Mouse (Mus musculus): ENCODE measurements around the gene Adarb2. TPM values are rescaled to one million over a fixed set of nuclear protein-coding genes. Genes with fewer than 3 reads are reported as not detected.

Gene Adarb2
- total and polyA plus RNA-seq, 3 experiments = 0.42 to 0.57 TPM; not detected in 1

- TF ChIP-seq CTCF (IDR thresholded peaks at IDR 0.05 in 2 of 3, conservative IDR thresholded peaks at IDR 0.05 in 1 of 3; ENCODE audit: control insufficient read depth in 1 of 3, insufficient read depth in 1 of 3, low read depth in 2 of 3, low read length in 3 of 3, poor library complexity in 1 of 3, severe bottlenecking in 1 of 3) (no peak), USF2 (IDR thresholded peaks at IDR 0.05; ENCODE audit: borderline replicate concordance in 1 of 2, insufficient read depth in 1 of 2, low read depth in 1 of 2, low read length in 2 of 2) (no peak), POLR2AphosphoS5 (IDR thresholded peaks at IDR 0.05; ENCODE audit: borderline replicate concordance, low read depth, low read length) (no peak), NRF1 (IDR thresholded peaks at IDR 0.05; ENCODE audit: insufficient read depth, low read depth, low read length, poor library complexity, severe bottlenecking) (no peak), RCOR1 (IDR thresholded peaks at IDR 0.05; ENCODE audit: low read depth, low read length) (peak; percentile 86), ZMIZ1 (IDR thresholded peaks at IDR 0.05; ENCODE audit: low read depth, low read length) (no peak), MAX (IDR thresholded peaks at IDR 0.05; ENCODE audit: low read length) (peak; percentile 72), TAL1 (IDR thresholded peaks at IDR 0.05; ENCODE audit: low read length) (peak; percentile 30; the same call in 1 of the 2 replicates), SMC3 (IDR thresholded peaks at IDR 0.05; ENCODE audit: low read depth, low read length) (no peak), MEF2A (IDR thresholded peaks at IDR 0.05; ENCODE audit: extremely low read depth, insufficient replicate concordance, low read depth, low read length, poor library complexity, severe bottlenecking) (no peak), CHD2 (IDR thresholded peaks at IDR 0.05; ENCODE audit: low read length) (no peak), HCFC1 (IDR thresholded peaks at IDR 0.05; ENCODE audit: low read depth, low read length) (no peak; the same call in 1 of the 2 replicates), POLR2A (IDR thresholded peaks at IDR 0.05; ENCODE audit: control insufficient read depth in 1 of 2, insufficient read depth in 1 of 2, low read depth in 1 of 2, low read length in 2 of 2, poor library complexity in 1 of 2) (no peak)
These were observed 442.4 kb downstream of the Adarb2 start (continued) for GRCm38 (mm10) chr13:8644805-8645679.

DNA sequence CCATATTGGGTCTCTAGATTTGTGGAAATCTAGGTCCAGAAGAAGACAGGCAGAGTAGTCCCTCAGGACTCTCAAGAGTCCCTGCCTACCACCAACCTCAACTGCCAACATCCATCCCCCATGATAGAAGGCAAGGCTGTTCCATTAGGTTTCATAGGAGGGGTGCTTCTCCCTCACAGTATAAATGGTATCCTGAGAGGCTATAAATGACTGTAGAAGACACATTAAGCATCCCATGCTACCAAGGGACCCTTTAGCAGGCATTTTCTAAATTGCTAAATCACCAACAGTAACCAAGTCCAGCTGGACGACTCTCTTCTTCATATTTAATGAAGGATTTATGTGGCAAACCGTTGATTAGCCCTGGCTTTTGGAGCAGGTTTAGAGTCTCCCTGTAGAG, 446.6 kb downstream of the Adarb2 start:
- TF ChIP-seq ZMIZ1 (IDR thresholded peaks at IDR 0.05; ENCODE audit: low read depth, low read length) = no peak
- no peak for TF ChIP-seq SIN3A (IDR thresholded peaks at IDR 0.05; ENCODE audit: low read length)
- TF ChIP-seq MAFK (IDR thresholded peaks at IDR 0.05; ENCODE audit: borderline replicate concordance, low read depth, low read length) = no peak
- TF ChIP-seq HCFC1 (IDR thresholded peaks at IDR 0.05; ENCODE audit: low read depth, low read length) = no peak
- no peak for TF ChIP-seq NELFE (IDR thresholded peaks at IDR 0.05; ENCODE audit: low read depth, low read length)
- no peak for TF ChIP-seq USF1 (IDR thresholded peaks at IDR 0.05; ENCODE audit: low read depth, low read length)
- no peak for TF ChIP-seq MAZ (IDR thresholded peaks at IDR 0.05; ENCODE audit: low read depth, low read length)
- no peak for TF ChIP-seq POLR2A (IDR thresholded peaks at IDR 0.05; ENCODE audit: control insufficient read depth in 1 of 2, insufficient read depth in 1 of 2, low read depth in 1 of 2, low read length in 2 of 2, poor library complexity in 1 of 2)
- Histone ChIP-seq H3K79me2 (ENCODE audit: control insufficient read depth, insufficient read depth, low read length, poor library complexity) (no peaks in the 10 kb centered on the region), H3K4me1 (ENCODE audit: control insufficient read depth in 1 of 2, insufficient read depth in 2 of 2, low read length in 2 of 2) (peaks cover 4 to 5% of the 10 kb centered on the region in 2 experiments), H3K27ac (ENCODE audit: control insufficient read depth, low read depth, low read length) (no peak overlapping the region), H3K27me3 (ENCODE audit: control insufficient read depth in 1 of 2, insufficient read depth in 2 of 2, low read length in 2 of 2) (no peaks in the 10 kb centered on the region; a peak in 1 of 4 replicates), H3K9me3 (replicated peaks; ENCODE audit: insufficient read depth, low read length) (no peaks in the 10 kb centered on the region), H3K9ac (ENCODE audit: control insufficient read depth, low read depth, low read length, poor library complexity, severe bottlenecking) (no peak overlapping the region), H3K4me3 (ENCODE audit: control insufficient read depth in 1 of 2, insufficient read depth in 1 of 2, low read depth in 2 of 2, low read length in 2 of 2) (no peak overlapping the region), H3K36me3 (ENCODE audit: control insufficient read depth in 1 of 2, insufficient read depth in 2 of 2, low read length in 2 of 2) (peaks cover 0 to 8% of the 10 kb centered on the region in 2 experiments; a peak in 2 of 4 replicates)
- DNase-seq (ENCODE audit: low read depth, low spot score) = no peak
